Mouse (Mus musculus) CH12.LX (cell line): Measurements from ENCODE around the gene Selplg.

Source experiments
- CTCF ChIP-seq, 2 experiments: IDR thresholded peaks in 1 of 2; conservative IDR thresholded peaks in 1 of 2; 2 replicates each; pipeline ENCODE4 v1.5.1; 2011 to 2012; ENCODE audit warnings: low read depth in 2 of 2, low read length in 2 of 2, improper control_type of control experiment in 1 of 2, inconsistent platforms in 1 of 2, mild to moderate bottlenecking in 1 of 2, moderate library complexity in 1 of 2
- ELF1 ChIP-seq: IDR thresholded peaks from 2 replicates; pipeline ENCODE4 v1.6.1; 2014; ENCODE audit warnings: low read depth, mild to moderate bottlenecking, inconsistent platforms, low read length, improper control_type of control experiment
- JUND ChIP-seq: conservative IDR thresholded peaks from 2 replicates; pipeline ENCODE4 v1.6.1; 2011; ENCODE audit warnings: low read depth, low read length, improper control_type of control experiment
- MAX ChIP-seq: IDR thresholded peaks from 2 replicates; pipeline ENCODE4 v1.6.1; 2011; ENCODE audit warnings: low read length, improper control_type of control experiment
- POLR2A ChIP-seq: IDR thresholded peaks from 2 replicates; pipeline ENCODE4 v1.6.1; 2011; ENCODE audit warnings: low read depth, mild to moderate bottlenecking, improper control_type of control experiment, low read length
- UBTF ChIP-seq: IDR thresholded peaks from 2 replicates; pipeline ENCODE4 v1.6.1; 2012; ENCODE audit warnings: low read depth, mild to moderate bottlenecking, inconsistent platforms, low read length, improper control_type of control experiment, moderate library complexity

DNA sequence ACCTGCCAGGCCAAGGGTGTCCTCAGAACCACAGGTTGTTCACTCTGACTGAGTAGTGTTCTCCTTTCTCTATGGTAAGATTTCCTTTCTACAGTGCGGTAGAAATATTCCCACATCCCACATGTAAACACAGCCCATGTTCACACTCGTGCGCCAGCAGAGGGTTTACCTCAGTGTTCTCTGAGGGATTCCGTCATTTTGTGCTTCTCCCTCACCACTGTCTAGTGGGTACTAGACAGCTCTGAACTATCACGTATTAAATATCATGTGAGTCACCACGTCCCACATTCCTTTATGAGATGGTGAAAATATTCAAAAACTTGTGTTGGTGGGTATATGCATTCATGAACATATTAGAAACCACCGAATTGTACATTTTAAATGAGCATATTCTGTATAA is 20.0 kb upstream of the Selplg start:
- no peak for TF ChIP-seq CTCF (conservative IDR thresholded peaks at IDR 0.05 in 1 of 2, IDR thresholded peaks at IDR 0.05 in 1 of 2; ENCODE audit: low read depth in 2 of 2, low read length in 2 of 2)
- no peak for TF ChIP-seq MAX
- TF ChIP-seq UBTF = no peak
- no peak for TF ChIP-seq POLR2A
- no peak for TF ChIP-seq JUND
- TF ChIP-seq ELF1 = no peak
